Mouse (Mus musculus): ENCODE data around the gene Zglp1. TPM values are rescaled to one million over a fixed set of nuclear protein-coding genes. Genes with fewer than 3 reads are reported as not detected.

The Zglp1 gene
- polyA plus RNA-seq, 1 experiment from 2014 or later = 0.61 TPM

GRCm38 (mm10) chr9:21091707-21092320 lies 24.9 kb upstream of the Zglp1 start, which contains the start of the genes Gm38431 and Raver1:
Gene Gm38431 (minus strand): TSS chr9:21091997.
Gene Raver1 (minus strand): TSS chr9:21092008.
- no peaks in the 10 kb centered on the region for H3K9me3 ChIP-seq (replicated peaks)
- peaks cover 19% of the 10 kb centered on the region for H3K4me1 ChIP-seq
- peak within 1 kb of the TSS; percentile 78 for H3K4me3 ChIP-seq
- peak; percentile 95 for DNase-seq (ENCODE audit: low spot score)
- peaks cover 48% of the 10 kb centered on the region for H3K36me3 ChIP-seq
- no peaks in the 10 kb centered on the region for H3K27me3 ChIP-seq (ENCODE audit: low read depth, poor library complexity, severe bottlenecking)
- peak within 1 kb of the TSS; percentile 96 for H3K27ac ChIP-seq
- under 1% methylated on average over 54 of the region's 54 CpGs for WGBS

- no peaks in the 10 kb centered on the region for H3K27me3 ChIP-seq (ENCODE audit: low read depth, poor library complexity, severe bottlenecking)
- H3K27ac ChIP-seq = peak overlapping the region; percentile 96
- DNase-seq (ENCODE audit: low spot score) = no peak
- peaks cover 19% of the 10 kb centered on the region for H3K4me1 ChIP-seq
- H3K4me3 ChIP-seq = peak overlapping the region; percentile 78
- H3K36me3 ChIP-seq = peaks cover 55% of the 10 kb centered on the region
- WGBS = 7% methylated on average over 24 of the region's 24 CpGs
- no peaks in the 10 kb centered on the region for H3K9me3 ChIP-seq (replicated peaks)
These were observed 24.2 kb upstream of the Zglp1 start for GRCm38 (mm10) chr9:21090972-21091706.

- Histone ChIP-seq H3K4me3 (peak overlapping the region; percentile 78), H3K27me3 (ENCODE audit: low read depth, poor library complexity, severe bottlenecking) (no peaks in the 10 kb centered on the region), H3K9me3 (replicated peaks) (no peaks in the 10 kb centered on the region), H3K36me3 (peaks cover 61% of the 10 kb centered on the region), H3K4me1 (peaks cover 19% of the 10 kb centered on the region), H3K27ac (no peak overlapping the region)
- WGBS = 98% methylated on average over 1 of the region's 1 CpGs
- DNase-seq (ENCODE audit: low spot score) = no peak
These were observed 23.6 kb upstream of the Zglp1 start for GRCm38 (mm10) chr9:21090537-21090936.

GRCm38 (mm10) chr9:21083324-21083723 lies 16.4 kb upstream of the Zglp1 start:
- Histone ChIP-seq H3K9me3 (replicated peaks) (no peaks in the 10 kb centered on the region), H3K27ac (no peak overlapping the region), H3K4me3 (no peak overlapping the region), H3K4me1 (no peaks in the 10 kb centered on the region), H3K27me3 (ENCODE audit: low read depth, poor library complexity, severe bottlenecking) (no peaks in the 10 kb centered on the region), H3K36me3 (peaks cover 100% of the 10 kb centered on the region)
- 92% methylated on average over 3 of the region's 3 CpGs for WGBS
- no peak for DNase-seq (ENCODE audit: low spot score)

GRCm38 (mm10) chr9:21081127-21081526 lies 14.2 kb upstream of the Zglp1 start:
- H3K9me3 ChIP-seq (replicated peaks) = no peaks in the 10 kb centered on the region
- H3K27me3 ChIP-seq (ENCODE audit: low read depth, poor library complexity, severe bottlenecking) = no peaks in the 10 kb centered on the region
- WGBS = 94% methylated on average over 9 of the region's 9 CpGs
- DNase-seq (ENCODE audit: low spot score) = no peak
- H3K27ac ChIP-seq = no peak overlapping the region
- peaks cover 100% of the 10 kb centered on the region for H3K36me3 ChIP-seq
- H3K4me3 ChIP-seq = no peak overlapping the region
- no peaks in the 10 kb centered on the region for H3K4me1 ChIP-seq

- Histone ChIP-seq H3K27me3 (ENCODE audit: low read depth, poor library complexity, severe bottlenecking) (no peaks in the 10 kb centered on the region), H3K36me3 (peaks cover 83% of the 10 kb centered on the region), H3K27ac (no peak overlapping the region), H3K4me1 (peaks cover 19% of the 10 kb centered on the region), H3K4me3 (no peak overlapping the region), H3K9me3 (replicated peaks) (no peaks in the 10 kb centered on the region)
- DNase-seq (ENCODE audit: low spot score) = no peak
- 90% methylated on average over 3 of the region's 3 CpGs for WGBS
These were observed 8.7 kb upstream of the Zglp1 start for GRCm38 (mm10) chr9:21075625-21076024.

GRCm38 (mm10) chr9:21074173-21074572 lies 7.3 kb upstream of the Zglp1 start:
- Histone ChIP-seq H3K27me3 (ENCODE audit: low read depth, poor library complexity, severe bottlenecking) (no peaks in the 10 kb centered on the region), H3K4me3 (peak overlapping the region; percentile 71; the same call in 1 of the 2 replicates), H3K36me3 (peaks cover 78% of the 10 kb centered on the region), H3K27ac (peak overlapping the region; percentile 92; the same call in 1 of the 2 replicates), H3K9me3 (replicated peaks) (no peaks in the 10 kb centered on the region), H3K4me1 (peaks cover 19% of the 10 kb centered on the region)
- WGBS = 89% methylated on average over 1 of the region's 1 CpGs
- no peak for DNase-seq (ENCODE audit: low spot score)

GRCm38 (mm10) chr9:21073044-21073840 lies 6.3 kb upstream of the Zglp1 start, which contains the start of the genes Gm49373 and Fdx1l:
Gene Gm49373 (minus strand): TSS chr9:21073096.
Gene Fdx1l (minus strand): TSS chr9:21073614.
- no peaks in the 10 kb centered on the region for H3K9me3 ChIP-seq (replicated peaks)
- peak; percentile 93 for DNase-seq (ENCODE audit: low spot score)
- peaks cover 19% of the 10 kb centered on the region for H3K4me1 ChIP-seq
- WGBS = 3% methylated on average over 58 of the region's 58 CpGs
- peaks cover 69% of the 10 kb centered on the region for H3K36me3 ChIP-seq
- no peaks in the 10 kb centered on the region for H3K27me3 ChIP-seq (ENCODE audit: low read depth, poor library complexity, severe bottlenecking)
- peak within 1 kb of the TSS; percentile 92 for H3K27ac ChIP-seq
- H3K4me3 ChIP-seq = peak within 1 kb of the TSS; percentile 71

- DNase-seq (ENCODE audit: low spot score) = no peak
- Histone ChIP-seq H3K4me1 (peaks cover 19% of the 10 kb centered on the region), H3K27ac (peak overlapping the region; percentile 92), H3K27me3 (ENCODE audit: low read depth, poor library complexity, severe bottlenecking) (no peaks in the 10 kb centered on the region), H3K9me3 (replicated peaks) (no peaks in the 10 kb centered on the region), H3K36me3 (peaks cover 68% of the 10 kb centered on the region), H3K4me3 (peak overlapping the region; percentile 71)
- 10% methylated on average over 4 of the region's 4 CpGs for WGBS
These were observed 5.7 kb upstream of the Zglp1 start for GRCm38 (mm10) chr9:21072641-21073040.

GRCm38 (mm10) chr9:21062928-21063327 lies 4.0 kb downstream of the Zglp1 start:
- WGBS = 80% methylated on average over 2 of the region's 2 CpGs
- Histone ChIP-seq H3K4me1 (0 out of 2 replicates have a peak, but pooled peaks cover 3% of the 10 kb centered on the region), H3K27me3 (ENCODE audit: low read depth, poor library complexity, severe bottlenecking) (no peaks in the 10 kb centered on the region), H3K36me3 (peaks cover 53% of the 10 kb centered on the region), H3K4me3 (no peak overlapping the region), H3K27ac (no peak overlapping the region), H3K9me3 (replicated peaks) (no peaks in the 10 kb centered on the region)
- DNase-seq (ENCODE audit: low spot score) = no peak

GRCm38 (mm10) chr9:21051578-21051977 lies 15.3 kb downstream of the Zglp1 start:
- Histone ChIP-seq H3K27ac (no peak overlapping the region), H3K4me1 (no peaks in the 10 kb centered on the region), H3K27me3 (ENCODE audit: low read depth, poor library complexity, severe bottlenecking) (0 out of 2 replicates have a peak, but pooled peaks cover 3% of the 10 kb centered on the region), H3K36me3 (no peaks in the 10 kb centered on the region), H3K4me3 (no peak overlapping the region), H3K9me3 (replicated peaks) (no peaks in the 10 kb centered on the region)
- no peak for DNase-seq (ENCODE audit: low spot score)
- 66% methylated on average over 10 of the region's 10 CpGs for whole genome bisulfite sequencing

- 83% methylated on average over 3 of the region's 3 CpGs for WGBS
- Histone ChIP-seq H3K9me3 (replicated peaks) (no peaks in the 10 kb centered on the region), H3K27ac (no peak overlapping the region), H3K27me3 (ENCODE audit: low read depth, poor library complexity, severe bottlenecking) (peaks cover 18% of the 10 kb centered on the region), H3K36me3 (no peaks in the 10 kb centered on the region), H3K4me1 (peaks cover 10% of the 10 kb centered on the region), H3K4me3 (no peak overlapping the region)
- DNase-seq (ENCODE audit: low spot score) = no peak
These were observed 21.7 kb downstream of the Zglp1 start for GRCm38 (mm10) chr9:21045235-21045634.
